Mouse (Mus musculus) embryonic facial prominence, embryonic 13.5 days (tissue): ENCODE measurements around the gene Cpsf3. TPM values are rescaled to one million over a fixed set of nuclear protein-coding genes. Genes with fewer than 3 reads are reported as not detected.

Experiments
- ATAC-seq: fragments of 200-750 bp; cut with Nextera tagmentation; 2 replicates; pipeline ENCODE4 v1.8.0; 2017; ENCODE audit warnings: low read depth; ENCODE audit not compliant: insufficient number of reproducible peaks, insufficient read depth, low FRiP score, low TSS enrichment
- H3K27ac ChIP-seq: fragments of 300-500 bp; sonication (generic); 2 replicates; pipeline ENCODE4 v1.5.1; 2015; ENCODE audit warnings: moderate library complexity, mild to moderate bottlenecking, inconsistent platforms
- H3K27me3 ChIP-seq: fragments of 300-500 bp; sonication (generic); 2 replicates; pipeline ENCODE4 v1.6.1; 2015; ENCODE audit warnings: mild to moderate bottlenecking, inconsistent platforms
- H3K36me3 ChIP-seq: fragments of 300-500 bp; sonication (generic); 2 replicates; pipeline ENCODE4 v1.6.1; 2015; ENCODE audit warnings: mild to moderate bottlenecking, inconsistent platforms
- H3K4me1 ChIP-seq: fragments of 300-500 bp; sonication (generic); 2 replicates; pipeline ENCODE4 v1.6.1; 2015; ENCODE audit warnings: inconsistent platforms
- H3K4me2 ChIP-seq: fragments of 300-500 bp; sonication (generic); 2 replicates; pipeline ENCODE4 v1.6.1; 2015; ENCODE audit warnings: moderate library complexity, mild to moderate bottlenecking, inconsistent platforms
- H3K4me3 ChIP-seq: fragments of 300-500 bp; sonication (generic); 2 replicates; pipeline ENCODE4 v1.5.1; 2015; ENCODE audit warnings: mild to moderate bottlenecking, inconsistent platforms
- H3K9ac ChIP-seq: fragments of 300-500 bp; sonication (generic); 2 replicates; pipeline ENCODE4 v1.6.1; 2015; ENCODE audit warnings: mild to moderate bottlenecking, inconsistent platforms
- H3K9me3 ChIP-seq: fragments of 300-500 bp; sonication (generic); 2 replicates; pipeline ENCODE4 v1.6.1; 2016; ENCODE audit warnings: inconsistent platforms
- WGBS: fragments of 180-500 bp; shearing (Covaris S2); methylation state at CpG from one replicate; pipeline ENCODE4 v1.1.7; 2015; ENCODE audit warnings: mixed read lengths; 5-methylcytosine and 5-hydroxymethylcytosine counted together
- polyA plus RNA-seq: library from polyadenylated mRNA; unstranded; fragments of >200 nt; fragmentation: Nextera tagmentation; extraction: Ambion mirVana; gene quantifications from 2 replicates; pipeline ENCODE4 v1.2.1, GENCODE M21; 2015

The Cpsf3 gene
- polyA plus RNA-seq, 1 experiment from 2014 or later: 111 TPM

DNA sequence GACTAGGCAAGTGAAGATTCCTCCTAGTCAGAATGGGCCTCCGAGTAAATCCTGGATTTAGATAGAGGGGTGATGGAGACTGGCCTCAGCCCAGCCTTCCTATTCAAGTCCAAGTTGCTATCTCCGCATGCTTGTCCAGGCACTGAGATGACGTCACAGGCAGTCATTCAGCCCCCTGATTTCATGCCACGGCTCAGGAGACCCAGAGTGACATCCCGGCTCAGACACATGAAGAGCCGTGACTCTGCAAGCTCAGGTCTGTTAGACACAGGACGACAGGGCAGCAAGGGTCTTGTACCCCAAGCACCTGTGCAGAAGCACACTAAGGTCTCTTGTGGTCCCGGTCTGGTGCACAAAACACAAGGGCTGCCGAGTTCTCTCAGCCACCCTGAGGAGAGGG lies 37.7 kb downstream of the Cpsf3 start:
- no peaks in the 10 kb centered on the region for H3K4me1 ChIP-seq
- WGBS: 86% methylated on average over 9 of the region's 9 CpGs
- no peak overlapping the region for H3K27ac ChIP-seq
- peaks cover 77% of the 10 kb centered on the region for H3K36me3 ChIP-seq
- H3K9ac ChIP-seq: no peak overlapping the region
- ATAC-seq: no peak
- H3K27me3 ChIP-seq: no peaks in the 10 kb centered on the region
- H3K4me2 ChIP-seq: no peak overlapping the region
- no peak overlapping the region for H3K4me3 ChIP-seq
- H3K9me3 ChIP-seq: no peaks in the 10 kb centered on the region

DNA sequence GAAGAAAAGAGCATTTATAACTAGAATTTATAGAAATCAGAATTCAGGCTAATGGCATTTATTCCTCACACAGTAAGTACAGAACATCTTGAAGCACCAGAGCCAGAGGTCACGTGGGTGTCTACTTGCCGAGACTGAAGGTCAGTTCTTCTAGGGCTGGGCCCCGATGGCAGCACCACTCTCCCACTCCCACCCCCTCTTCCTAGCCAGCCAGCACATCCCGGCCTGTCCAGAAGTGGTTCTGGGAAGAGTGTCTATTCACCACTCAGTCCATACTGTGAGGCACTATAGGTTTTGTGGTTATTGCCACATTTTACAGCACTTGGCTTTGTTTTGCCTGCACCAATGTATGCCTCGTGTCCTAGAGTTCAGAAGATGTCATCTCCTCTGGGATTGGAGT lies 38.9 kb downstream of the Cpsf3 start:
- no peak for ATAC-seq

GRCm38 (mm10) chr12:21325266-21325665 lies 40.1 kb downstream of the Cpsf3 start:
- Histone ChIP-seq H3K4me1 (no peaks in the 10 kb centered on the region), H3K36me3 (peaks cover 84% of the 10 kb centered on the region)
- WGBS: 87% methylated on average over 8 of the region's 8 CpGs

More for the DNA sequence above, 38.9 kb downstream of the Cpsf3 start:
- Histone ChIP-seq H3K4me2 (no peak overlapping the region), H3K27ac (no peak overlapping the region), H3K9me3 (no peaks in the 10 kb centered on the region), H3K27me3 (no peaks in the 10 kb centered on the region), H3K4me3 (no peak overlapping the region), H3K9ac (no peak overlapping the region), H3K4me1 (no peaks in the 10 kb centered on the region), H3K36me3 (peaks cover 79% of the 10 kb centered on the region)
- 84% methylated on average over 5 of the region's 5 CpGs for whole genome bisulfite sequencing

DNA sequence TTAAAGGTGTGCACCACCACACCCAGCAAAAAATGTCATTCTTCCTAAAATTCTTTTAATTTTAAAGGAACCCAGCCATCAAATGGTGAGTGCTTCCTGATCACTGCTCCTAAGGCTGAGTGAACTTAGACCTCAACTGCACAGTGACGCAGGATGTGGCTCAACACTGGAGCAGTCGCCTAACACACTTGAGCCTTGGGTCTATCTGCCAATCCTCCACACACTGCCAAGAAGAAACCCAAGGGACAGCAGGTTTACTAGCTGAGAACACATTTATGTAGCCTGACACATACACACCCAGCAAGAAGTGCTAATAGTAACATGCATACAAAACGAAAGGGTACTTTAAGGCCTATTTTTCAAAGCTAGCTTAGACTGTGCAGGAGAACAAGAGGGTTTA lies 41.1 kb downstream of the Cpsf3 start:
- no peak overlapping the region for H3K9ac ChIP-seq
- no peaks in the 10 kb centered on the region for H3K4me1 ChIP-seq
- no peaks in the 10 kb centered on the region for H3K9me3 ChIP-seq
- H3K4me2 ChIP-seq: no peak overlapping the region
- H3K36me3 ChIP-seq: peaks cover 82% of the 10 kb centered on the region
- no peak overlapping the region for H3K4me3 ChIP-seq
- no peak for ATAC-seq
- 93% methylated on average over 3 of the region's 3 CpGs for WGBS
- no peaks in the 10 kb centered on the region for H3K27me3 ChIP-seq
- H3K27ac ChIP-seq: no peak overlapping the region

More at GRCm38 (mm10) chr12:21325266-21325665, 40.1 kb downstream of the Cpsf3 start:
- H3K9ac ChIP-seq: no peak overlapping the region
- no peak overlapping the region for H3K4me3 ChIP-seq
- H3K27ac ChIP-seq: no peak overlapping the region
- H3K9me3 ChIP-seq: no peaks in the 10 kb centered on the region
- ATAC-seq: no peak
- no peaks in the 10 kb centered on the region for H3K27me3 ChIP-seq
- no peak overlapping the region for H3K4me2 ChIP-seq

- Histone ChIP-seq H3K4me1 (no peaks in the 10 kb centered on the region), H3K4me2 (no peak overlapping the region), H3K9ac (no peak overlapping the region), H3K27me3 (no peaks in the 10 kb centered on the region), H3K36me3 (peaks cover 88% of the 10 kb centered on the region), H3K27ac (no peak overlapping the region), H3K9me3 (no peaks in the 10 kb centered on the region), H3K4me3 (no peak overlapping the region)
- WGBS: 90% methylated on average over 9 of the region's 9 CpGs
- ATAC-seq: no peak
Observed at GRCm38 (mm10) chr12:21329661-21330400, 44.6 kb downstream of the Cpsf3 start.

- Histone ChIP-seq H3K9ac (no peak overlapping the region), H3K4me3 (no peak overlapping the region), H3K4me2 (no peak overlapping the region), H3K9me3 (no peaks in the 10 kb centered on the region), H3K4me1 (no peaks in the 10 kb centered on the region), H3K27ac (no peak overlapping the region), H3K27me3 (no peaks in the 10 kb centered on the region), H3K36me3 (peaks cover 87% of the 10 kb centered on the region)
- no peak for ATAC-seq
- 87% methylated on average over 10 of the region's 10 CpGs for WGBS
Observed at GRCm38 (mm10) chr12:21330961-21331576, 45.9 kb downstream of the Cpsf3 start.

- H3K36me3 ChIP-seq: peaks cover 87% of the 10 kb centered on the region
- no peak overlapping the region for H3K4me3 ChIP-seq
- 81% methylated on average over 6 of the region's 6 CpGs for WGBS
- no peak overlapping the region for H3K4me2 ChIP-seq
- no peaks in the 10 kb centered on the region for H3K27me3 ChIP-seq
- H3K4me1 ChIP-seq: no peaks in the 10 kb centered on the region
- no peak overlapping the region for H3K27ac ChIP-seq
- no peak for ATAC-seq
- H3K9ac ChIP-seq: no peak overlapping the region
- no peaks in the 10 kb centered on the region for H3K9me3 ChIP-seq
Observed at GRCm38 (mm10) chr12:21331711-21332110, 46.5 kb downstream of the Cpsf3 start.

DNA sequence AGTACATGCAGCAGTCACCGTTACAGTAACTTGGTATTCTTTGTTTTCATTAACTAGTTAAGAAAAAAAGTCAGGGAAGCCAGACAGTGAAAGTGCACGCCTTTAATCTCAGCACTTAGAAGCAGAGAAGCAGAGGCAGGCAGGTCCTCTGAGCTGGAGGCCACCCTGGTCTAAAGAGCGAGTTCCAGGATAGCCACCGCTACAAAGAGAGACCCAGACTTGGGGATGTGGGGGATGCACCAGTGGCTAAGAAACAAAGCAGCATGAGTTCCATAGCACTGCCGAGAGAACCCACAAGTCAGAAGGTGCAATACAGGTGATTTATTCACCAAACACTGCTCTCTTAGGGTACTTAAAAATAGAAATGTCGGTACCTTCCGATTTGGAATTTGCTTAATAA lies 47.8 kb downstream of the Cpsf3 start:
- H3K9ac ChIP-seq: no peak overlapping the region
- H3K4me2 ChIP-seq: no peak overlapping the region
- no peaks in the 10 kb centered on the region for H3K9me3 ChIP-seq
- no peak for ATAC-seq
- WGBS: 95% methylated on average over 7 of the region's 7 CpGs
- no peak overlapping the region for H3K27ac ChIP-seq
- H3K4me1 ChIP-seq: no peaks in the 10 kb centered on the region
- peaks cover 80% of the 10 kb centered on the region for H3K36me3 ChIP-seq
- H3K27me3 ChIP-seq: no peaks in the 10 kb centered on the region
- no peak overlapping the region for H3K4me3 ChIP-seq

DNA sequence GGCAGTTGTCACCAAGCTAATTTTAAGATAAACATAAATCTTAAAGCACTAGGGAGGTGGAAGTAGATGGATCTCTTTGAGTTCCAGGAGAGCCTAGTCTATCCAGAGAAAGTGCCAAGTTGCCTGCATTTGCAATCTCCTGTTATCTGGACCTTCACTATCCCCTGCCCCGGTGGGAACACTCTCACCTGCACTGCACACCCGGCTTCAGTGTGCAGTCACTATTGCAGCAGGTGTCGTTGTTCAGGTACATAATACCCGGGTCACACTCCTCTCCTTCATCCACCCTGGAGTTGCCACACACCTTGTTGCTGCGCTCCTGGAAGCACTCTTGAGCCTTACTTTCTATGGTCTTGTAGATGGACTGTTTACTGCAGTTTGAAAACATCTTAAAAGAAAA lies 48.6 kb downstream of the Cpsf3 start:
- Histone ChIP-seq H3K9ac (no peak overlapping the region), H3K27me3 (no peaks in the 10 kb centered on the region), H3K9me3 (no peaks in the 10 kb centered on the region), H3K36me3 (peaks cover 80% of the 10 kb centered on the region), H3K4me1 (no peaks in the 10 kb centered on the region), H3K27ac (no peak overlapping the region), H3K4me2 (no peak overlapping the region), H3K4me3 (no peak overlapping the region)
- WGBS: 93% methylated on average over 5 of the region's 5 CpGs
- ATAC-seq: no peak

DNA sequence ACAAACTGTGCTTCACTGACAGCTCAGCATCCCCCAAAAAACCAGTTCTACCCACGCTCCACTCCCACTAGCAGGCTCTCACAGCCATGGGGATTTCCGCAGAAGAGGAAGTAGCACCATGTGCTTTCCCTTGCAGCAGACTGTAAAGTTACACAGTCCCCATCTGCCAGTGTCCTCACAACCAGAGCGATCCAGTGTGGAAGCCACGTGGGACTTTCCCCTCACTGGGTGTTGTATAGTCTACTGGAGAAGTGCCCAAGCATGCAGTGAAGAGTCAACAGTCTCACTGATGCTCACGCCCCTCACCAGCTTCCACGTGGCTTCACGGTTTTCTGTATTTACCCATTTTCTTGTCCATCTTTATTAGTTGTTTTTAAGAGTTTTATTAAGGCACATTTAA lies 50.7 kb downstream of the Cpsf3 start:
- ATAC-seq: no peak
- peaks cover 83% of the 10 kb centered on the region for H3K36me3 ChIP-seq
- H3K9me3 ChIP-seq: no peaks in the 10 kb centered on the region
- no peak overlapping the region for H3K27ac ChIP-seq
- H3K4me3 ChIP-seq: no peak overlapping the region
- H3K4me2 ChIP-seq: no peak overlapping the region
- H3K9ac ChIP-seq: no peak overlapping the region
- H3K27me3 ChIP-seq: no peaks in the 10 kb centered on the region
- WGBS: 92% methylated on average over 7 of the region's 7 CpGs
- no peaks in the 10 kb centered on the region for H3K4me1 ChIP-seq

DNA sequence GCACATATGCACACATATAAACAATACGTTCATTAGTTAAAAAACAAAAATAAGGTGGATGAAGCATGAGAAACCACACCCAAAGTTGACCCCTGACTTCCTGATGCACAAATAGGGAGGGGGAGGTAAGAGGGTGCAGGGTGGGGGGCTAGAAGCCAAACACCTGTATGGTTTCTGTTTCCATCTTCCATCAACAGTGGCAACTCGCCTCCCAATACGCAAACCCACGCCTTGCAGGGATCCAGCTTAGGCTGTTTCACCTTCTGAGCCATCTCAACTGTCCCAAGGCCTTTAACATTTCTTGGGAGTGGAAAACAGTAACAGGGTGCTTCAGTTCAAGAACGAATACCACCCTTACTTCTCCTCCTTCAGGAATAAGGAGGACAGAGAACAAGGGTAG lies 52.0 kb downstream of the Cpsf3 start:
- H3K4me1 ChIP-seq: no peaks in the 10 kb centered on the region
- no peaks in the 10 kb centered on the region for H3K9me3 ChIP-seq
- H3K4me2 ChIP-seq: no peak overlapping the region
- peaks cover 80% of the 10 kb centered on the region for H3K36me3 ChIP-seq
- H3K27me3 ChIP-seq: no peaks in the 10 kb centered on the region
- no peak for ATAC-seq
- WGBS: 94% methylated on average over 5 of the region's 5 CpGs
- H3K27ac ChIP-seq: no peak overlapping the region
- no peak overlapping the region for H3K4me3 ChIP-seq
- no peak overlapping the region for H3K9ac ChIP-seq

GRCm38 (mm10) chr12:21340674-21341073 lies 55.5 kb downstream of the Cpsf3 start:
- Histone ChIP-seq H3K4me1 (no peaks in the 10 kb centered on the region), H3K9me3 (no peaks in the 10 kb centered on the region), H3K27me3 (no peaks in the 10 kb centered on the region), H3K4me3 (no peak overlapping the region), H3K4me2 (no peak overlapping the region), H3K27ac (no peak overlapping the region), H3K9ac (no peak overlapping the region), H3K36me3 (peaks cover 68% of the 10 kb centered on the region)
- ATAC-seq: no peak
- 94% methylated on average over 5 of the region's 5 CpGs for WGBS
